Mouse (Mus musculus): Measurements from ENCODE around the gene Thyn1. TPM values are rescaled to one million over a fixed set of nuclear protein-coding genes. Genes with fewer than 3 reads are reported as not detected.

The Thyn1 gene
- polyA plus RNA-seq, 1 experiment from 2014 or later, result 158 TPM

- no peak for ATAC-seq
- WGBS, result 91% methylated on average over 2 of the region's 2 CpGs
These were observed 2.0 kb upstream of the Thyn1 start for GRCm38 (mm10) chr9:26997501-26997900.

GRCm38 (mm10) chr9:26998669-26999460 lies 645 bp upstream of the Thyn1 start:
- Histone ChIP-seq H3K36me3 (ENCODE audit: control insufficient read depth, insufficient read depth) (no peaks in the 10 kb centered on the region; the same call in 1 of the 2 replicates), H3K9me3 (ENCODE audit: control insufficient read depth, low read length) (no peaks in the 10 kb centered on the region), H3K27me3 (replicated peaks; ENCODE audit: control insufficient read depth, insufficient read depth, low read length) (no peaks in the 10 kb centered on the region), H3K9ac (replicated peaks; ENCODE audit: low read depth, low read length) (peak overlapping the region; percentile 69), H3K4me3 (replicated peaks; ENCODE audit: low read length) (peak overlapping the region; percentile 58), H3K27ac (ENCODE audit: low read length) (peak overlapping the region; percentile 9; the same call in 1 of the 2 replicates), H3K4me2 (ENCODE audit: low read length) (peak overlapping the region; percentile 91), H3K4me1 (replicated peaks; ENCODE audit: control insufficient read depth, insufficient read depth, low read length) (peaks cover 22% of the 10 kb centered on the region)
- 3% methylated on average over 29 of the region's 29 CpGs for WGBS
- peak; percentile 56 for ATAC-seq

More at GRCm38 (mm10) chr9:26997501-26997900, 2.0 kb upstream of the Thyn1 start:
- Histone ChIP-seq H3K4me3 (replicated peaks; ENCODE audit: low read length) (no peak overlapping the region), H3K27ac (ENCODE audit: low read length) (no peak overlapping the region), H3K9me3 (ENCODE audit: control insufficient read depth, low read length) (no peaks in the 10 kb centered on the region), H3K36me3 (ENCODE audit: control insufficient read depth, insufficient read depth) (no peaks in the 10 kb centered on the region), H3K9ac (replicated peaks; ENCODE audit: low read depth, low read length) (no peak overlapping the region), H3K27me3 (replicated peaks; ENCODE audit: control insufficient read depth, insufficient read depth, low read length) (no peaks in the 10 kb centered on the region), H3K4me1 (replicated peaks; ENCODE audit: control insufficient read depth, insufficient read depth, low read length) (peaks cover 22% of the 10 kb centered on the region), H3K4me2 (ENCODE audit: low read length) (no peak overlapping the region)

- ATAC-seq, result no peak
- peaks cover 22% of the 10 kb centered on the region for H3K36me3 ChIP-seq (ENCODE audit: control insufficient read depth, insufficient read depth)
- H3K4me3 ChIP-seq (replicated peaks; ENCODE audit: low read length), result no peak overlapping the region
- 79% methylated on average over 3 of the region's 3 CpGs for WGBS
- no peaks in the 10 kb centered on the region for H3K9me3 ChIP-seq (ENCODE audit: control insufficient read depth, low read length)
- no peaks in the 10 kb centered on the region for H3K27me3 ChIP-seq (replicated peaks; ENCODE audit: control insufficient read depth, insufficient read depth, low read length)
- no peak overlapping the region for H3K4me2 ChIP-seq (ENCODE audit: low read length)
- H3K4me1 ChIP-seq (replicated peaks; ENCODE audit: control insufficient read depth, insufficient read depth, low read length), result peaks cover 23% of the 10 kb centered on the region
- H3K27ac ChIP-seq (ENCODE audit: low read length), result peak overlapping the region; percentile 80
- no peak overlapping the region for H3K9ac ChIP-seq (replicated peaks; ENCODE audit: low read depth, low read length)
These were observed 5.7 kb downstream of the Thyn1 start for GRCm38 (mm10) chr9:27005231-27005630.

DNA sequence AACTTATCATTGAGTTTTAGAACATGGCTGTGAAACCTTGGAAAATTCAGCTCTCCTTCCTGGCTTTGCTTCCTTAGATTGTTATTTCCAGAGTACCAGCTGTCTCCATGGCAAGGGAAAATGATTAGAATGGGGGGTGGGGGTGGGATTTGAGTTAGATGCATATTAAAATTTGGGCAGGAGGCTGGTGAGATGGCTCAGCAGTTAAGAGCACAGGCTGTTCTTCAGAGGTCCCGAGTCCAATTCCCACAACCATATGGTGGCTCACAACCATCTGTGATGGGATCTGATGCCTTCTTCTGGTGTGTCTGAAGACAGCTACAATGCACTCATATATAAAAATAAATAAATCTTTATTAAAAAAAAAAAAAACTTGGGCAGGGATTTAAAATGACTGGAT lies 6.4 kb downstream of the Thyn1 start:
- Histone ChIP-seq H3K4me3 (replicated peaks; ENCODE audit: low read length) (no peak overlapping the region), H3K4me1 (replicated peaks; ENCODE audit: control insufficient read depth, insufficient read depth, low read length) (peaks cover 16% of the 10 kb centered on the region), H3K27me3 (replicated peaks; ENCODE audit: control insufficient read depth, insufficient read depth, low read length) (no peaks in the 10 kb centered on the region), H3K27ac (ENCODE audit: low read length) (peak overlapping the region; percentile 80), H3K36me3 (ENCODE audit: control insufficient read depth, insufficient read depth) (peaks cover 27% of the 10 kb centered on the region), H3K9ac (replicated peaks; ENCODE audit: low read depth, low read length) (no peak overlapping the region), H3K4me2 (ENCODE audit: low read length) (no peak overlapping the region), H3K9me3 (ENCODE audit: control insufficient read depth, low read length) (no peaks in the 10 kb centered on the region)
- WGBS, result 50% methylated on average over 1 of the region's 1 CpGs
- peak; percentile 75 for ATAC-seq

GRCm38 (mm10) chr9:27006866-27007265 lies 7.4 kb downstream of the Thyn1 start:
- WGBS, result 91% methylated on average over 5 of the region's 5 CpGs
- no peak for ATAC-seq
- peak overlapping the region; percentile 19; the same call in 1 of the 2 replicates for H3K27ac ChIP-seq (ENCODE audit: low read length)
- H3K4me3 ChIP-seq (replicated peaks; ENCODE audit: low read length), result no peak overlapping the region
- H3K4me1 ChIP-seq (replicated peaks; ENCODE audit: control insufficient read depth, insufficient read depth, low read length), result peaks cover 9% of the 10 kb centered on the region
- H3K27me3 ChIP-seq (replicated peaks; ENCODE audit: control insufficient read depth, insufficient read depth, low read length), result no peaks in the 10 kb centered on the region
- H3K9me3 ChIP-seq (ENCODE audit: control insufficient read depth, low read length), result no peaks in the 10 kb centered on the region
- no peak overlapping the region for H3K9ac ChIP-seq (replicated peaks; ENCODE audit: low read depth, low read length)
- peaks cover 32% of the 10 kb centered on the region for H3K36me3 ChIP-seq (ENCODE audit: control insufficient read depth, insufficient read depth)
- H3K4me2 ChIP-seq (ENCODE audit: low read length), result no peak overlapping the region

DNA sequence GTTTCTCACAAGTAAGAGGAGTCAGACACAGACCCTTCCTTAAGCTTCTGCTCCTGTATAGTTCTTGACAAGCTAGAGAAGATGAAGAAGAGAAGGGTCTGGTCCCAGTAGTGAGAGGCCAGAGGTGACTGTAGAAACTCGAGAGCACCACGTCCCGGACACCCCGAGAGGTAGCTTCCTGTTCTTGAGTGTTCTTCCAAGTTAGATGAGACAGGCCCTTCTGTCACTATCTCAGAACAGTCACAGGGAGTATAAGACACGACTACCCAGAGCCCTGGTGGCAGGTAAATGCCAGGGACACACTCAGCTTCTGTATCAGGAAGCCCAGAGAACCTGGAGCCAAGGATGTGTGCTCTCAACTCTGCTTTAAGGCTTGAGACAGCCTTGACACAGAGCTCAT lies 9.7 kb downstream of the Thyn1 start:
- H3K9me3 ChIP-seq (ENCODE audit: control insufficient read depth, low read length), result no peaks in the 10 kb centered on the region
- peaks cover 45% of the 10 kb centered on the region for H3K36me3 ChIP-seq (ENCODE audit: control insufficient read depth, insufficient read depth)
- no peak overlapping the region for H3K4me3 ChIP-seq (replicated peaks; ENCODE audit: low read length)
- H3K27ac ChIP-seq (ENCODE audit: low read length), result no peak overlapping the region
- ATAC-seq, result no peak
- 90% methylated on average over 5 of the region's 5 CpGs for WGBS
- peaks cover 9% of the 10 kb centered on the region for H3K4me1 ChIP-seq (replicated peaks; ENCODE audit: control insufficient read depth, insufficient read depth, low read length)
- no peak overlapping the region for H3K4me2 ChIP-seq (ENCODE audit: low read length)
- H3K9ac ChIP-seq (replicated peaks; ENCODE audit: low read depth, low read length), result no peak overlapping the region
- no peaks in the 10 kb centered on the region for H3K27me3 ChIP-seq (replicated peaks; ENCODE audit: control insufficient read depth, insufficient read depth, low read length)

DNA sequence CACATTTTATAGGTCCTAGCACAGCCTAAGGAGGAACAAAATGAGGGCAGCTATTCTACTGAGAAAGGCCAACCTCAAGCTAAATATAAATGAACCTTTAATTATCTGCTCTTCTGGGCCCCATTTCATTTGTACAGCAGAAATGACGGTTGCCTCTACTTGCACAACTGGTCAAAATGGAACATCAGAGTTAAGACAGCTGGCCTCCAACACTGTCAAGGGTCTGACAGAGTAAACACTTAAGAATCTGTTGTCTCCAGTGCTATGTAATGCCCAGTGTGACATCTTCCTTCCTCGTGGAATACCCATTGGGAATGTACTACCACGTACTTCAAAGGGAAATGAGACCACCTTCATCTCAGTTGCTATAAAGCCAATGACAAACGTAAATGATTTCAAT lies 12.1 kb downstream of the Thyn1 start:
- no peak overlapping the region for H3K9ac ChIP-seq (replicated peaks; ENCODE audit: low read depth, low read length)
- 93% methylated on average over 4 of the region's 4 CpGs for WGBS
- peaks cover 51% of the 10 kb centered on the region for H3K36me3 ChIP-seq (ENCODE audit: control insufficient read depth, insufficient read depth)
- no peak overlapping the region for H3K27ac ChIP-seq (ENCODE audit: low read length)
- H3K27me3 ChIP-seq (replicated peaks; ENCODE audit: control insufficient read depth, insufficient read depth, low read length), result no peaks in the 10 kb centered on the region
- no peak overlapping the region for H3K4me2 ChIP-seq (ENCODE audit: low read length)
- H3K4me3 ChIP-seq (replicated peaks; ENCODE audit: low read length), result no peak overlapping the region
- ATAC-seq, result no peak
- H3K4me1 ChIP-seq (replicated peaks; ENCODE audit: control insufficient read depth, insufficient read depth, low read length), result no peaks in the 10 kb centered on the region
- H3K9me3 ChIP-seq (ENCODE audit: control insufficient read depth, low read length), result no peaks in the 10 kb centered on the region

DNA sequence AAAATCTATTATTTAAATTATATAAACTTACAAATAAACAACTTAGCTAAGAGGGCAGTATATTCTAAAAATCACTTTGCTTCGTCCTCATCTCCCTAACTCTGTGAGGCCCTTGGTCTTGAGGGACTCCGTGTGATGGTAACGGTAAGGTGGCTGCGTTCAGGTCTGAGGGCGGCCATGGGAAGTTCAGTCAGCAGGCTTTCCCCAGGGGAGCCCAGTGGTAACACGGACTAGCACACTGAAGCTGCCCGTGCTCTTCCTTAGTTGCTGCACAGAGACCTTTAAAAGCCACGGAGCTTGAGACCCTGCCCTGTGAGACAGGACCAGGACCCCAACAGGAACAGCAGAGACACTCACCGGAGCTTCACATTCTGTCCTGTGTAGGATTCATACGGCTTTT lies 19.5 kb downstream of the Thyn1 start:
- no peaks in the 10 kb centered on the region for H3K4me1 ChIP-seq (replicated peaks; ENCODE audit: control insufficient read depth, insufficient read depth, low read length)
- H3K9me3 ChIP-seq (ENCODE audit: control insufficient read depth, low read length), result no peaks in the 10 kb centered on the region
- peaks cover 23% of the 10 kb centered on the region for H3K36me3 ChIP-seq (ENCODE audit: control insufficient read depth, insufficient read depth)
- no peak overlapping the region for H3K9ac ChIP-seq (replicated peaks; ENCODE audit: low read depth, low read length)
- no peaks in the 10 kb centered on the region for H3K27me3 ChIP-seq (replicated peaks; ENCODE audit: control insufficient read depth, insufficient read depth, low read length)
- 95% methylated on average over 10 of the region's 10 CpGs for WGBS
- no peak overlapping the region for H3K27ac ChIP-seq (ENCODE audit: low read length)
- no peak overlapping the region for H3K4me2 ChIP-seq (ENCODE audit: low read length)
- no peak for ATAC-seq
- H3K4me3 ChIP-seq (replicated peaks; ENCODE audit: low read length), result no peak overlapping the region

DNA sequence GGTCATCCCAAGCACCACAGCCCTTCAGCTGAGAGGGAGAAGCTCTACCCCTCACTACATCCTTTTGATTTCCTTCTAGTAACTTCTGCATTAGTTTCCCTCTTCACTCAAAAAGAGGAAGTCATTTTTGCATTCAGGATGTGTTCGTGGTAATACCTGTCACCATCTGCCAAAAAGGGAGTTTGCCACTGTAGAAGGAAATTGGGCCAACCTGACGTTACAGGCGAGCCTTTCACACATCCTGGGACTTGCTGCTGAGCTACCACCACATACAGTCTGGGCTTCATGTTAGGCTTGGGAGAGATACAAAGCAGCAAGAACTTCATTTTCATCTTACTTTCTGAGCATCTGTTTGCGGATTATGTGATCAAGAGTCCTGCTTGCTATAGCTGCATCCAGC lies 24.2 kb downstream of the Thyn1 start:
- H3K27ac ChIP-seq (ENCODE audit: low read length), result no peak overlapping the region
- no peak for ATAC-seq

More for the DNA sequence above, 24.2 kb downstream of the Thyn1 start:
- peaks cover 5% of the 10 kb centered on the region; the same call in 1 of the 2 replicates for H3K36me3 ChIP-seq (ENCODE audit: control insufficient read depth, insufficient read depth)
- no peak overlapping the region for H3K9ac ChIP-seq (replicated peaks; ENCODE audit: low read depth, low read length)
- H3K9me3 ChIP-seq (ENCODE audit: control insufficient read depth, low read length), result no peaks in the 10 kb centered on the region
- WGBS, result 81% methylated on average over 4 of the region's 4 CpGs
- peaks cover 29% of the 10 kb centered on the region for H3K4me1 ChIP-seq (replicated peaks; ENCODE audit: control insufficient read depth, insufficient read depth, low read length)
- H3K4me2 ChIP-seq (ENCODE audit: low read length), result no peak overlapping the region
- no peak overlapping the region for H3K4me3 ChIP-seq (replicated peaks; ENCODE audit: low read length)
- H3K27me3 ChIP-seq (replicated peaks; ENCODE audit: control insufficient read depth, insufficient read depth, low read length), result no peaks in the 10 kb centered on the region

All from forebrain, embryonic 16.5 days (tissue).